Mouse (Mus musculus): ENCODE data around the gene Dct.

DNA sequence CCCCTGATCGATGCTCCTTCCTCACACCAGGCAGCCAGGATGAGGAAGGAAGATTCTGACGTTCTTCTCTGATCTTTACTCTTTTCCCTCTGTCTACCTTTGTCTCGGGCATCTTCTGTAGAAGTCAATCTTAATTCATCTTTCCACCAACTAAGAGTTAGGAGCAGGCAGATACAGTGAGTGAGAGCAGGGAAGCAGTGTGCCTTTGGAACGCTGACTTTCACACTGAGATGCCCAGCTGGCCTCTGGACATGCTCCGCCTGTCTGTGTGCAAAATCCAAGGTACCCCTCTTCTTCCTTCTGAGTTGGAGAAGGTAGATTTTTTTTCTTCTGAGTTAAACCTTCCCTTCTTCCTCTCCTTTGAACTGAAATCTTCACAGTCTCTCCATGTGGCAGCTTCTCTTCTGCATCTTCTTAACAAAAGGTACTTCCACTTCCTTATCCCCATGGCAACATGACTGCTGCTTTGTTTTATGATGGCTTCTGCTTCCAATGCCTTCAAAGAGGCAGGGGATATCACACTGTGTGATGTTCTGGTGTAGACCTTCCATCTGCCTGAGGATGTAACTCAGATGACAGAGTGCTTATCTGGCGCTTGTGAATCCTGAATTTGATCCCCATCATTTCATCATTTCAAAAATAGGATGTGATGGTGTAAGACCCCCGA lies 9.9 kb upstream of the Dct start:
- TF ChIP-seq GATA1 (IDR thresholded peaks at IDR 0.05; ENCODE audit: borderline replicate concordance, low read length): no peak
- TF ChIP-seq FLI1 (IDR thresholded peaks at IDR 0.05; ENCODE audit: low read length): no peak
